Mouse (Mus musculus): ENCODE data around the gene Ercc1. TPM values are rescaled to one million over a fixed set of nuclear protein-coding genes. Genes with fewer than 3 reads are reported as not detected.

The Ercc1 gene
- polyA plus RNA-seq, 2 experiments = 9.8 to 15.7 TPM

- Histone ChIP-seq H3K4me3 (ENCODE audit: insufficient read depth in 1 of 2, low read depth in 2 of 2, low read length in 2 of 2) (no peak overlapping the region), H3K9ac (replicated peaks) (no peak overlapping the region), H3K27me3 (ENCODE audit: control insufficient read depth, insufficient read depth, low read length) (peaks cover 16% of the 10 kb centered on the region), H3K4me2 (ENCODE audit: low read depth) (no peak overlapping the region), H3K27ac (no peak overlapping the region), H3K4me1 (replicated peaks; ENCODE audit: control insufficient read depth in 2 of 2, insufficient read depth in 2 of 2, low read length in 1 of 2) (peaks cover 9 to 17% of the 10 kb centered on the region in 2 experiments), H3K9me3 (ENCODE audit: control insufficient read depth, low read length) (no peaks in the 10 kb centered on the region), H3K36me3 (replicated peaks; ENCODE audit: control insufficient read depth, insufficient read depth, low read depth) (no peaks in the 10 kb centered on the region)
- WGBS (ENCODE audit: insufficient replicate concordance) = 38% methylated on average over 9 of the region's 9 CpGs
- DNase-seq (ENCODE audit: low read depth in 3 of 3, low spot score in 3 of 3) (no peak), ATAC-seq (ENCODE audit: insufficient read depth) (no peak)
- TF ChIP-seq EP300 (IDR thresholded peaks at IDR 0.05; ENCODE audit: low read depth) = no peak
- TF ChIP-seq CTCF (IDR thresholded peaks at IDR 0.05; ENCODE audit: low read depth) = no peak
Observed at GRCm38 (mm10) chr7:19322489-19322888, 22.1 kb upstream of the Ercc1 start.

GRCm38 (mm10) chr7:19324221-19324620 lies 20.4 kb upstream of the Ercc1 start:
- H3K9ac ChIP-seq (replicated peaks) = no peak overlapping the region
- WGBS (ENCODE audit: insufficient replicate concordance) = 74% methylated on average over 11 of the region's 11 CpGs
- ATAC-seq (ENCODE audit: insufficient read depth) (no peak), DNase-seq (ENCODE audit: low read depth in 3 of 3, low spot score in 3 of 3) (no peak)
- peaks cover 10% of the 10 kb centered on the region for H3K27me3 ChIP-seq (ENCODE audit: control insufficient read depth, insufficient read depth, low read length)
- H3K36me3 ChIP-seq (replicated peaks; ENCODE audit: control insufficient read depth, insufficient read depth, low read depth) = no peaks in the 10 kb centered on the region
- H3K9me3 ChIP-seq (ENCODE audit: control insufficient read depth, low read length) = no peaks in the 10 kb centered on the region
- H3K27ac ChIP-seq = no peak overlapping the region
- no peak overlapping the region for H3K4me3 ChIP-seq (ENCODE audit: insufficient read depth in 1 of 2, low read depth in 2 of 2, low read length in 2 of 2)
- H3K4me1 ChIP-seq (replicated peaks; ENCODE audit: control insufficient read depth in 2 of 2, insufficient read depth in 2 of 2, low read length in 1 of 2) = peaks cover 13 to 20% of the 10 kb centered on the region in 2 experiments
- no peak for TF ChIP-seq CTCF (IDR thresholded peaks at IDR 0.05; ENCODE audit: low read depth)
- TF ChIP-seq EP300 (IDR thresholded peaks at IDR 0.05; ENCODE audit: low read depth) = no peak
- H3K4me2 ChIP-seq (ENCODE audit: low read depth) = no peak overlapping the region

GRCm38 (mm10) chr7:19325262-19326199 lies 19.0 kb upstream of the Ercc1 start:
- Histone ChIP-seq H3K27me3 (ENCODE audit: control insufficient read depth, insufficient read depth, low read length) (peaks cover 10% of the 10 kb centered on the region), H3K4me3 (ENCODE audit: insufficient read depth in 1 of 2, low read depth in 2 of 2, low read length in 2 of 2) (no peak overlapping the region)
- 46% methylated on average over 21 of the region's 21 CpGs for WGBS (ENCODE audit: insufficient replicate concordance)

GRCm38 (mm10) chr7:19326359-19326758 lies 18.2 kb upstream of the Ercc1 start:
- Histone ChIP-seq H3K4me2 (ENCODE audit: low read depth) (peak overlapping the region; percentile 75), H3K36me3 (replicated peaks; ENCODE audit: control insufficient read depth, insufficient read depth, low read depth) (no peaks in the 10 kb centered on the region), H3K27ac (no peak overlapping the region), H3K27me3 (ENCODE audit: control insufficient read depth, insufficient read depth, low read length) (peaks cover 3% of the 10 kb centered on the region; the same call in 1 of the 2 replicates), H3K9ac (replicated peaks) (no peak overlapping the region), H3K9me3 (ENCODE audit: control insufficient read depth, low read length) (no peaks in the 10 kb centered on the region), H3K4me1 (replicated peaks; ENCODE audit: control insufficient read depth in 2 of 2, insufficient read depth in 2 of 2, low read length in 1 of 2) (peaks cover 13 to 17% of the 10 kb centered on the region in 2 experiments), H3K4me3 (ENCODE audit: insufficient read depth in 1 of 2, low read depth in 2 of 2, low read length in 2 of 2) (peak overlapping the region in 1 of 2 experiments; percentile 42; a peak in 2 of 4 replicates)
- TF ChIP-seq EP300 (IDR thresholded peaks at IDR 0.05; ENCODE audit: low read depth) = no peak
- no peak for TF ChIP-seq CTCF (IDR thresholded peaks at IDR 0.05; ENCODE audit: low read depth)
- 2% methylated on average over 20 of the region's 20 CpGs for WGBS (ENCODE audit: insufficient replicate concordance)
- peak; percentile 53 for ATAC-seq (ENCODE audit: insufficient read depth)
- peak; percentile 61 to 85 (median 65) for DNase-seq (ENCODE audit: low read depth in 3 of 3, low spot score in 3 of 3)

More at GRCm38 (mm10) chr7:19325262-19326199, 19.0 kb upstream of the Ercc1 start:
- Histone ChIP-seq H3K9me3 (ENCODE audit: control insufficient read depth, low read length) (no peaks in the 10 kb centered on the region), H3K4me1 (replicated peaks; ENCODE audit: control insufficient read depth in 2 of 2, insufficient read depth in 2 of 2, low read length in 1 of 2) (peaks cover 13 to 17% of the 10 kb centered on the region in 2 experiments), H3K36me3 (replicated peaks; ENCODE audit: control insufficient read depth, insufficient read depth, low read depth) (no peaks in the 10 kb centered on the region), H3K4me2 (ENCODE audit: low read depth) (peak overlapping the region; percentile 75), H3K9ac (replicated peaks) (no peak overlapping the region), H3K27ac (no peak overlapping the region)
- ATAC-seq (ENCODE audit: insufficient read depth) = no peak
- no peak for TF ChIP-seq EP300 (IDR thresholded peaks at IDR 0.05; ENCODE audit: low read depth)
- TF ChIP-seq CTCF (IDR thresholded peaks at IDR 0.05; ENCODE audit: low read depth) = no peak
- peak in 1 of 3 experiments; percentile 69 for DNase-seq (ENCODE audit: low read depth in 3 of 3, low spot score in 3 of 3)

- Histone ChIP-seq H3K4me1 (replicated peaks; ENCODE audit: control insufficient read depth in 2 of 2, insufficient read depth in 2 of 2, low read length in 1 of 2) (peaks cover 13 to 17% of the 10 kb centered on the region in 2 experiments), H3K36me3 (replicated peaks; ENCODE audit: control insufficient read depth, insufficient read depth, low read depth) (no peaks in the 10 kb centered on the region), H3K4me2 (ENCODE audit: low read depth) (peak overlapping the region; percentile 75), H3K27me3 (ENCODE audit: control insufficient read depth, insufficient read depth, low read length) (no peaks in the 10 kb centered on the region; the same call in 1 of the 2 replicates), H3K9me3 (ENCODE audit: control insufficient read depth, low read length) (no peaks in the 10 kb centered on the region), H3K27ac (no peak overlapping the region), H3K9ac (replicated peaks) (peak overlapping the region; percentile 43), H3K4me3 (ENCODE audit: insufficient read depth in 1 of 2, low read depth in 2 of 2, low read length in 2 of 2) (peak overlapping the region; percentile 12 to 42)
- ATAC-seq (ENCODE audit: insufficient read depth) (peak; percentile 76), DNase-seq (ENCODE audit: low read depth in 3 of 3, low spot score in 3 of 3) (peak; percentile 73 to 93 (median 74))
- no peak for TF ChIP-seq EP300 (IDR thresholded peaks at IDR 0.05; ENCODE audit: low read depth)
- WGBS (ENCODE audit: insufficient replicate concordance) = 1% methylated on average over 22 of the region's 22 CpGs
Observed at GRCm38 (mm10) chr7:19327128-19327527, 17.4 kb upstream of the Ercc1 start.
